Mouse (Mus musculus): ENCODE measurements around the gene Hs2st1.

- TF ChIP-seq CTCF (IDR thresholded peaks at IDR 0.05 in 2 of 3, conservative IDR thresholded peaks at IDR 0.05 in 1 of 3; ENCODE audit: control insufficient read depth in 1 of 3, insufficient read depth in 1 of 3, low read depth in 2 of 3, low read length in 3 of 3, poor library complexity in 1 of 3, severe bottlenecking in 1 of 3): no peak
- TF ChIP-seq POLR2A (IDR thresholded peaks at IDR 0.05; ENCODE audit: control insufficient read depth in 1 of 2, insufficient read depth in 1 of 2, low read depth in 1 of 2, low read length in 2 of 2, poor library complexity in 1 of 2): no peak
- TF ChIP-seq USF2 (IDR thresholded peaks at IDR 0.05; ENCODE audit: borderline replicate concordance in 1 of 2, insufficient read depth in 1 of 2, low read depth in 1 of 2, low read length in 2 of 2): no peak
- no peak for TF ChIP-seq EP300 (IDR thresholded peaks at IDR 0.05; ENCODE audit: low read depth in 1 of 2, low read length in 2 of 2)
- no peak for TF ChIP-seq GABPA (IDR thresholded peaks at IDR 0.05; ENCODE audit: low read depth, low read length)
- no peak for TF ChIP-seq GATA1 (IDR thresholded peaks at IDR 0.05; ENCODE audit: low read depth, low read length)
Measured at GRCm38 (mm10) chr3:144556625-144557324, 13.2 kb downstream of the Hs2st1 start.

Data from MEL (cell line).